Mouse (Mus musculus) neural tube, embryonic 11.5 days (tissue): ENCODE data around the gene Kalrn. TPM values are rescaled to one million over a fixed set of nuclear protein-coding genes. Genes with fewer than 3 reads are reported as not detected.

Experiments
- ATAC-seq: fragments of 200-750 bp; cut with Nextera tagmentation; 2 replicates; pipeline ENCODE4 v1.8.0; 2017; ENCODE audit warnings: moderate number of reproducible peaks, mild to moderate bottlenecking, moderate TSS enrichment, moderate library complexity; ENCODE audit not compliant: insufficient read depth, low FRiP score, low TSS enrichment
- DNase-seq: peaks from one replicate; pipeline ENCODE4 v3.0.0-alpha.2; 2015; ENCODE audit warnings: low spot score
- H3K27ac ChIP-seq: fragments of 300-500 bp; sonication (generic); 2 replicates; pipeline ENCODE4 v1.5.1; 2014; ENCODE audit warnings: low read depth, mild to moderate bottlenecking, low read length
- H3K27me3 ChIP-seq: fragments of 300-500 bp; sonication (generic); 2 replicates; pipeline ENCODE4 v1.6.1; 2014; ENCODE audit warnings: mild to moderate bottlenecking, low read length, mixed read lengths; ENCODE audit not compliant: control insufficient read depth, insufficient read depth
- H3K36me3 ChIP-seq: fragments of 300-500 bp; sonication (generic); 2 replicates; pipeline ENCODE4 v1.6.1; 2014; ENCODE audit warnings: mild to moderate bottlenecking, low read length, moderate library complexity, mixed read lengths; ENCODE audit not compliant: control insufficient read depth, insufficient read depth
- H3K4me1 ChIP-seq: fragments of 300-500 bp; sonication (generic); 2 replicates; pipeline ENCODE4 v1.6.1; 2014; ENCODE audit warnings: low read length, mixed read lengths; ENCODE audit not compliant: control insufficient read depth, insufficient read depth
- H3K4me2 ChIP-seq: fragments of 300-500 bp; sonication (generic); 2 replicates; pipeline ENCODE4 v1.6.1; 2014; ENCODE audit warnings: low read depth, mild to moderate bottlenecking, moderate library complexity
- H3K4me3 ChIP-seq: fragments of 300-500 bp; sonication (generic); 2 replicates; pipeline ENCODE4 v1.5.1; 2014; ENCODE audit warnings: low read depth, low read length
- H3K9ac ChIP-seq: fragments of 300-500 bp; sonication (generic); 2 replicates; pipeline ENCODE4 v1.6.1; 2014; ENCODE audit warnings: mild to moderate bottlenecking, low read length
- H3K9me3 ChIP-seq: fragments of 300-500 bp; sonication (generic); 2 replicates; pipeline ENCODE4 v1.6.1; 2016; ENCODE audit warnings: low read length; ENCODE audit not compliant: control insufficient read depth
- WGBS: fragments of 180-500 bp; shearing (Covaris S2); extraction: QIAGEN DNeasy Blood & Tissue Kit; methylation state at CpG from one replicate; pipeline ENCODE4 v1.1.7; 2014; 5-methylcytosine and 5-hydroxymethylcytosine counted together
- polyA plus RNA-seq: library from polyadenylated mRNA; unstranded; fragments of >200 nt; fragmentation: Nextera tagmentation; extraction: Ambion mirVana; gene quantifications from 2 replicates; pipeline ENCODE4 v1.2.1, GENCODE M21; 2014

Gene Kalrn
- polyA plus RNA-seq, 1 experiment from 2014 or later = 17.6 TPM

GRCm38 (mm10) chr16:34592696-34593095 is 19.4 kb upstream of the Kalrn start:
- ATAC-seq (no peak), DNase-seq (no peak)
- H3K4me3 ChIP-seq = no peak overlapping the region
- H3K4me1 ChIP-seq = 0 out of 2 replicates have a peak, but pooled peaks cover 2% of the 10 kb centered on the region
- H3K27ac ChIP-seq = no peak overlapping the region
- H3K9ac ChIP-seq = no peak overlapping the region
- no peaks in the 10 kb centered on the region for H3K36me3 ChIP-seq
- H3K9me3 ChIP-seq = no peaks in the 10 kb centered on the region
- H3K27me3 ChIP-seq = no peaks in the 10 kb centered on the region
- WGBS = 81% methylated on average over 2 of the region's 2 CpGs
- H3K4me2 ChIP-seq = no peak overlapping the region

- ATAC-seq = no peak
- Histone ChIP-seq H3K4me2 (no peak overlapping the region), H3K27me3 (no peaks in the 10 kb centered on the region), H3K4me3 (no peak overlapping the region), H3K27ac (no peak overlapping the region), H3K9me3 (no peaks in the 10 kb centered on the region), H3K36me3 (no peaks in the 10 kb centered on the region), H3K4me1 (0 out of 2 replicates have a peak, but pooled peaks cover 2% of the 10 kb centered on the region), H3K9ac (no peak overlapping the region)
- 93% methylated on average over 1 of the region's 1 CpGs for WGBS
- DNase-seq = no peak
Observed at GRCm38 (mm10) chr16:34591934-34592333, 18.6 kb upstream of the Kalrn start.

GRCm38 (mm10) chr16:34579671-34580326 is 6.5 kb upstream of the Kalrn start:
- Histone ChIP-seq H3K36me3 (no peaks in the 10 kb centered on the region), H3K9ac (no peak overlapping the region), H3K27me3 (no peaks in the 10 kb centered on the region), H3K4me3 (no peak overlapping the region), H3K4me1 (no peaks in the 10 kb centered on the region), H3K27ac (no peak overlapping the region), H3K9me3 (peaks cover 3% of the 10 kb centered on the region; the same call in 1 of the 2 replicates), H3K4me2 (no peak overlapping the region)
- ATAC-seq = no peak
- 93% methylated on average over 4 of the region's 4 CpGs for WGBS
- DNase-seq = no peak

GRCm38 (mm10) chr16:34573856-34574491 is 642 bp upstream of the Kalrn start:
- DNase-seq = no peak
- peak overlapping the region; percentile 97 for H3K27ac ChIP-seq
- no peaks in the 10 kb centered on the region for H3K36me3 ChIP-seq
- H3K4me3 ChIP-seq = peak overlapping the region; percentile 96
- WGBS = 0% methylated on average over 41 of the region's 42 CpGs
- ATAC-seq = peak; percentile 66
- no peaks in the 10 kb centered on the region for H3K9me3 ChIP-seq
- no peaks in the 10 kb centered on the region for H3K27me3 ChIP-seq
- peak overlapping the region; percentile 70 for H3K4me2 ChIP-seq
- peak overlapping the region; percentile 99 for H3K9ac ChIP-seq
- peaks cover 11% of the 10 kb centered on the region; the same call in 1 of the 2 replicates for H3K4me1 ChIP-seq

- peak overlapping the region; percentile 96 for H3K4me3 ChIP-seq
- H3K4me2 ChIP-seq = peak overlapping the region; percentile 70
- no peaks in the 10 kb centered on the region for H3K9me3 ChIP-seq
- no peaks in the 10 kb centered on the region for H3K36me3 ChIP-seq
- peak overlapping the region; percentile 97 for H3K27ac ChIP-seq
- under 1% methylated on average over 61 of the region's 61 CpGs for WGBS
- DNase-seq = peak; percentile 64
- peaks cover 11% of the 10 kb centered on the region; the same call in 1 of the 2 replicates for H3K4me1 ChIP-seq
- ATAC-seq = no peak; the same call in 1 of the 2 replicates
- peak overlapping the region; percentile 99 for H3K9ac ChIP-seq
- no peaks in the 10 kb centered on the region for H3K27me3 ChIP-seq
Observed at GRCm38 (mm10) chr16:34572406-34573150, 754 bp downstream of the Kalrn start.

GRCm38 (mm10) chr16:34571931-34572405 is 1.4 kb downstream of the Kalrn start:
- Histone ChIP-seq H3K27ac (no peak overlapping the region), H3K36me3 (no peaks in the 10 kb centered on the region)
- WGBS = 0% methylated on average over 10 of the region's 10 CpGs

GRCm38 (mm10) chr16:34569897-34570296 is 3.4 kb downstream of the Kalrn start:
- Histone ChIP-seq H3K4me1 (peaks cover 11% of the 10 kb centered on the region; the same call in 1 of the 2 replicates), H3K4me3 (no peak overlapping the region), H3K4me2 (no peak overlapping the region), H3K36me3 (no peaks in the 10 kb centered on the region), H3K27me3 (no peaks in the 10 kb centered on the region), H3K9ac (no peak overlapping the region), H3K27ac (no peak overlapping the region), H3K9me3 (no peaks in the 10 kb centered on the region)
- 51% methylated on average over 2 of the region's 2 CpGs for WGBS
- ATAC-seq (no peak), DNase-seq (no peak)

More at GRCm38 (mm10) chr16:34571931-34572405, 1.4 kb downstream of the Kalrn start:
- H3K27me3 ChIP-seq = no peaks in the 10 kb centered on the region
- peak overlapping the region; percentile 70 for H3K4me2 ChIP-seq
- peak; percentile 64 for DNase-seq
- peaks cover 11% of the 10 kb centered on the region; the same call in 1 of the 2 replicates for H3K4me1 ChIP-seq
- no peaks in the 10 kb centered on the region for H3K9me3 ChIP-seq
- peak overlapping the region; percentile 99 for H3K9ac ChIP-seq
- ATAC-seq = no peak
- peak overlapping the region; percentile 96 for H3K4me3 ChIP-seq

GRCm38 (mm10) chr16:34568831-34569230 is 4.5 kb downstream of the Kalrn start:
- Histone ChIP-seq H3K27me3 (no peaks in the 10 kb centered on the region), H3K27ac (no peak overlapping the region), H3K9me3 (no peaks in the 10 kb centered on the region), H3K4me2 (no peak overlapping the region), H3K4me1 (peaks cover 11% of the 10 kb centered on the region; the same call in 1 of the 2 replicates), H3K36me3 (no peaks in the 10 kb centered on the region), H3K4me3 (no peak overlapping the region), H3K9ac (no peak overlapping the region)
- 83% methylated on average over 6 of the region's 6 CpGs for WGBS
- DNase-seq (no peak), ATAC-seq (no peak)
